8 mouse cellular contexts compared by ENCODE assay signal in the genomic region with DNA sequence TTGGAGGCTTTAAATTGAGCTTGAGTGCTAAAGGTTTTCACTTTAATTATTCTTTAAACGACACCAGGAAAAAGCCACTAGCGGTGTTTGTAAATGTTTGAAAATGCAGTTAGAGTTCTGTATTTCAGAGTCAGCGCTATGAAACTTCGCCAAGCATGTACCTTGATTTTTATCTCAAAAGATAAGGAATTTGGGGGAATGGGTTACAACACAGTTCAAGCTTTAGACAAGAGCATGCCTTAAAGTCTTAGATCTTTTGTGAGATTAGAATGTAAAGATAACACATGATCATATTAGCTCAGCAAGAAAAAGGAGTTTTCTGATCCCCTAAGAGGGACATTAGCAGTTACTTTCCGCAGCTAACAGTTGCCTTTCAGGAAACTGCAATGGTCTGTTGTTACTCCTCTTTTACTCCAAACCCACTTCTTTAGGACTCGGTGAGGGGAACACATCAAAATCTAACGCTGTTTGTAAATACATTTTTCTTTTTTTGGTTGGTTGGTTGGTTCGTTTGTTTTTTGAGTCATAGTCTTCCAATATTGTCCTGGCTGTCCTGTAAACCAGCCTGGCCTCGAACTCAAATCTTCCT. TPM values are rescaled to one million over a fixed set of nuclear protein-coding genes. Genes with fewer than 3 reads are reported as not detected.
DNase-seq lines count a peak whose midpoint lies in the region; ATAC-seq and TF ChIP-seq lines count a peak whose summit lies in the region.

No protein-coding gene starts in this region.

- H3K27ac ChIP-seq in thymus, adult 2 months (ENCODE audit: control insufficient read depth, insufficient read depth, low read length) = no peak overlapping the region; the same call in 1 of the 2 replicates
- peak overlapping the region; percentile 85 for H3K27ac ChIP-seq in liver, embryonic 11.5 days (ENCODE audit: low read depth, low read length)

- H3K9me3 ChIP-seq in erythroblast, embryonic 14.5 days (ENCODE audit: control insufficient read depth, low read length) = no peaks in the 10 kb centered on the region
- H3K9me3 ChIP-seq in liver, embryonic 11.5 days (ENCODE audit: control insufficient read depth, low read length) = peaks cover 5% of the 10 kb centered on the region; the same call in 1 of the 2 replicates

- no peak for TF ChIP-seq POLR2A in thymus, adult 2 months (IDR thresholded peaks at IDR 0.05; ENCODE audit: control insufficient read depth, extremely low read depth, insufficient read depth, low read length, poor library complexity)

- H3K4me1 ChIP-seq in erythroblast, embryonic 14.5 days (ENCODE audit: control insufficient read depth) = peaks cover 62% of the 10 kb centered on the region
- peaks cover 17% of the 10 kb centered on the region for H3K4me1 ChIP-seq in thymus, adult 2 months (replicated peaks; ENCODE audit: control insufficient read depth, insufficient read depth, low read length)
- H3K4me1 ChIP-seq in liver, embryonic 11.5 days (replicated peaks; ENCODE audit: control insufficient read depth, insufficient read depth, low read length) = peaks cover 16% of the 10 kb centered on the region

- peak overlapping the region; percentile 99 for H3K9ac ChIP-seq in liver, embryonic 11.5 days (ENCODE audit: low read depth, low read length)

- peak overlapping the region; percentile 79 for H3K4me2 ChIP-seq in liver, embryonic 11.5 days

- no peak for DNase-seq in thymus, adult 2 months
- no peak for DNase-seq in thymus, adult 18-20 months
- no peak for DNase-seq in liver, embryonic 11.5 days (ENCODE audit: low spot score)
- no peak for DNase-seq in Muller cell, postnatal 12 days (ENCODE audit: inconsistent ontology term)
- DNase-seq in ovary, postnatal 14 days (ENCODE audit: low spot score) = no peak
- DNase-seq in cerebellum, adult 11 months = no peak

- H3K36me3 ChIP-seq in erythroblast, embryonic 14.5 days (ENCODE audit: control insufficient read depth) = peaks cover 35% of the 10 kb centered on the region
- no peaks in the 10 kb centered on the region; the same call in 1 of the 2 replicates for H3K36me3 ChIP-seq in thymus, adult 2 months (ENCODE audit: control insufficient read depth, insufficient read depth, low read length)
- peaks cover 6% of the 10 kb centered on the region; the same call in 1 of the 2 replicates for H3K36me3 ChIP-seq in liver, embryonic 11.5 days (ENCODE audit: control insufficient read depth, insufficient read depth, low read length)

- WGBS in thymus, adult 2 months = 4% methylated on average over 9 of the region's 9 CpGs
- 11% methylated on average over 9 of the region's 9 CpGs for WGBS in liver, embryonic 11.5 days

- peak overlapping the region; percentile 83 for H3K4me3 ChIP-seq in erythroblast, embryonic 14.5 days (replicated peaks)
- peak overlapping the region; percentile 87; the same call in 1 of the 2 replicates for H3K4me3 ChIP-seq in thymus, adult 2 months (ENCODE audit: control insufficient read depth, insufficient read depth, low read length)
- peak overlapping the region; percentile 99 for H3K4me3 ChIP-seq in liver, embryonic 11.5 days (ENCODE audit: low read depth, low read length)

- no peak for TF ChIP-seq CTCF in thymus, adult 2 months (IDR thresholded peaks at IDR 0.05; ENCODE audit: borderline replicate concordance, control insufficient read depth, extremely low read depth, insufficient read depth, low read length, poor library complexity)

- ATAC-seq in erythroblast, adult 5-6 weeks (replicated peaks; ENCODE audit: low FRiP score, poor library complexity, severe bottlenecking) = no peak
- no peak for ATAC-seq in liver, embryonic 11.5 days (replicated peaks; ENCODE audit: low FRiP score)

- H3K27me3 ChIP-seq in erythroblast, embryonic 14.5 days (ENCODE audit: control insufficient read depth) = no peaks in the 10 kb centered on the region
- no peaks in the 10 kb centered on the region for H3K27me3 ChIP-seq in thymus, adult 2 months (ENCODE audit: control insufficient read depth, insufficient read depth, low read length)
- H3K27me3 ChIP-seq in liver, embryonic 11.5 days (replicated peaks; ENCODE audit: control insufficient read depth, insufficient read depth, low read length) = no peaks in the 10 kb centered on the region

RNA-seq across cellular contexts. Expression of a gene that starts 3.8 kb away (rescaled TPM):
- polyA plus RNA-seq in erythroblast, embryonic 14.5 days (2012) = 1.2 and 1.7 TPM in 2 replicates
- 22.5 and 27.6 TPM in 2 replicates for total RNA-seq in erythroblast, adult 5-6 weeks (2015; ENCODE audit: low replicate concordance)
- total RNA-seq in erythroblast, adult 5-6 weeks (2017; ENCODE audit: low replicate concordance) = 28.9 and 43.9 TPM in 2 replicates
- 15.0 and 17.6 TPM in 2 replicates for polyA plus RNA-seq in thymus, adult 2 months (2012; rRNA removed)
- 10.2 and 11.0 TPM in 2 replicates for polyA plus RNA-seq in liver, embryonic 11.5 days (2014; fragmentation: Nextera tagmentation; extraction: Ambion mirVana)
